Mouse (Mus musculus) adrenal gland, postnatal 10 days (tissue): ENCODE results near the gene Nfib. TPM values are rescaled to one million over a fixed set of nuclear protein-coding genes. Genes with fewer than 3 reads are reported as not detected.
A peak's percentile ranks its signal among the peaks of the same experiment; 100 is the strongest.

ENCODE experiments used
- DNase-seq: peaks from one replicate; pipeline ENCODE4 v3.0.0; 2021; ENCODE audit warnings: mixed read lengths
- total RNA-seq, 2 experiments: library from RNA; stranded (reverse); gene quantifications; 2 replicates each; pipeline ENCODE4 v1.2.3; 2021

Nfib gene
- total RNA-seq, 2 experiments from 2014 or later, result 101 to 139 TPM

- no peak for DNase-seq
Measured at GRCm38 (mm10) chr4:82540466-82540990, 165.0 kb downstream of the Nfib start.

GRCm38 (mm10) chr4:82540048-82540410 lies 165.5 kb downstream of the Nfib start:
- DNase-seq, result no peak

GRCm38 (mm10) chr4:82539406-82540047 lies 166.0 kb downstream of the Nfib start:
- DNase-seq, result no peak

GRCm38 (mm10) chr4:82538815-82539214 lies 166.7 kb downstream of the Nfib start:
- DNase-seq, result no peak

GRCm38 (mm10) chr4:82538069-82538811 lies 167.3 kb downstream of the Nfib start:
- no peak for DNase-seq

- peak; percentile 59 for DNase-seq
Measured at GRCm38 (mm10) chr4:82537279-82537967, 168.1 kb downstream of the Nfib start.

GRCm38 (mm10) chr4:82536435-82537278 lies 168.9 kb downstream of the Nfib start:
- DNase-seq, result peak; percentile 70

GRCm38 (mm10) chr4:82535606-82536434 lies 169.7 kb downstream of the Nfib start:
- no peak for DNase-seq

- no peak for DNase-seq
Measured at GRCm38 (mm10) chr4:82533231-82533630, 172.3 kb downstream of the Nfib start.

- no peak for DNase-seq
Measured at GRCm38 (mm10) chr4:82532443-82533191, 172.9 kb downstream of the Nfib start.

GRCm38 (mm10) chr4:82531977-82532376 lies 173.6 kb downstream of the Nfib start:
- DNase-seq, result no peak

GRCm38 (mm10) chr4:82530875-82531353 lies 174.6 kb downstream of the Nfib start:
- DNase-seq, result peak; percentile 66

- DNase-seq, result no peak
Measured at GRCm38 (mm10) chr4:82528978-82529377, 176.6 kb downstream of the Nfib start.

- no peak for DNase-seq
Measured at GRCm38 (mm10) chr4:82519935-82520334, 185.6 kb downstream of the Nfib start.

GRCm38 (mm10) chr4:82518132-82518531 lies 187.4 kb downstream of the Nfib start:
- DNase-seq, result no peak

GRCm38 (mm10) chr4:82517311-82517710 lies 188.2 kb downstream of the Nfib start:
- DNase-seq, result no peak

- no peak for DNase-seq
Measured at GRCm38 (mm10) chr4:82516211-82516795, 189.2 kb downstream of the Nfib start.

- no peak for DNase-seq
Measured at GRCm38 (mm10) chr4:82514921-82515320, 190.6 kb downstream of the Nfib start.

GRCm38 (mm10) chr4:82514373-82514772 lies 191.2 kb downstream of the Nfib start:
- no peak for DNase-seq

- DNase-seq, result no peak
Measured at GRCm38 (mm10) chr4:82513426-82513750, 192.2 kb downstream of the Nfib start.
